In genomic region chr3:146196301-146196700, GRCm38 (mm10) we compare ENCODE assay signal across 23 mouse cellular contexts. TPM values are rescaled to one million over a fixed set of nuclear protein-coding genes. Genes with fewer than 3 reads are reported as not detected.
DNase-seq lines count a peak whose midpoint lies in the region; ATAC-seq lines count a peak whose summit lies in the region.
"Had no signal": no experiment of that assay in that cellular context is flagged by ENCODE, and none has a peak within 500 bp of the region (broad histone marks: within the 10 kb centered on the region; RNA-seq: fewer than 3 reads in every experiment).

No protein-coding gene starts in this region.

- H3K27ac ChIP-seq in heart, embryonic 13.5 days (replicated peaks) = peak overlapping the region; percentile 79; the same call in 1 of the 2 replicates
- 0 out of 2 replicates have a peak overlapping the region, but pooled peaks have one; percentile 38 for H3K27ac ChIP-seq in midbrain, embryonic 10.5 days (replicated peaks)
- no peak overlapping the region for H3K27ac ChIP-seq in midbrain, embryonic 13.5 days
- H3K27ac ChIP-seq in intestine, embryonic 15.5 days = no peak overlapping the region
- H3K27ac ChIP-seq: forebrain, embryonic 15.5 days; kidney, embryonic 15.5 days; limb, embryonic 12.5 days; liver, embryonic 12.5 days had no signal

- H3K4me1 ChIP-seq in heart, embryonic 13.5 days = peaks cover 52% of the 10 kb centered on the region
- H3K4me1 ChIP-seq in midbrain, embryonic 10.5 days = peaks cover 17% of the 10 kb centered on the region
- H3K4me1 ChIP-seq in midbrain, embryonic 13.5 days (replicated peaks) = 0 out of 2 replicates have a peak, but pooled peaks cover 5% of the 10 kb centered on the region
- peaks cover 2% of the 10 kb centered on the region for H3K4me1 ChIP-seq in intestine, embryonic 15.5 days (replicated peaks)
- H3K4me1 ChIP-seq: forebrain, embryonic 15.5 days; liver, embryonic 12.5 days had no signal

- no peak for ATAC-seq in heart, embryonic 13.5 days (ENCODE audit: extremely low read depth, insufficient number of reproducible peaks, low FRiP score, low TSS enrichment)
- ATAC-seq in midbrain, embryonic 13.5 days = no peak
- ATAC-seq in intestine, embryonic 15.5 days = peak; percentile 19; the same call in 1 of the 2 replicates
- ATAC-seq: forebrain, embryonic 15.5 days; inflammation-experienced regulatory T-cells, adult 6 months; liver, embryonic 12.5 days had no signal

- intact Hi-C loops in heart, postnatal 25 days (cut with DNase I) = no loop called here

- DNase-seq in heart, postnatal 25 days (ENCODE audit: low spot score) = no peak
- no peak for DNase-seq in midbrain, embryonic 10.5 days (ENCODE audit: low spot score)
- DNase-seq in lung, postnatal 36 days = no peak
- DNase-seq in cerebellum, adult 9-11 months = no peak
- DNase-seq: adrenal gland, adult 2 months; cerebellum, adult 8-10 months; gastrocnemius, postnatal 25 days; lung, adult 2 months; right cerebral cortex, postnatal 14 days; thymus, adult 2 months had no signal

- no peak overlapping the region for H3K9ac ChIP-seq in heart, embryonic 13.5 days
- no peak overlapping the region for H3K9ac ChIP-seq in midbrain, embryonic 13.5 days (replicated peaks)
- no peak overlapping the region for H3K9ac ChIP-seq in intestine, embryonic 15.5 days
- H3K9ac ChIP-seq: forebrain, embryonic 15.5 days; kidney, embryonic 15.5 days; limb, embryonic 12.5 days; liver, embryonic 12.5 days had no signal

- 66% methylated on average over 6 of the region's 6 CpGs for WGBS in heart, embryonic 13.5 days
- 57% methylated on average over 6 of the region's 6 CpGs for WGBS in midbrain, embryonic 10.5 days
- WGBS in midbrain, embryonic 13.5 days = 32% methylated on average over 6 of the region's 6 CpGs
- WGBS in intestine, embryonic 15.5 days = 59% methylated on average over 6 of the region's 6 CpGs

- no peaks in the 10 kb centered on the region for H3K27me3 ChIP-seq in heart, embryonic 13.5 days (replicated peaks)
- no peaks in the 10 kb centered on the region for H3K27me3 ChIP-seq in midbrain, embryonic 10.5 days (ENCODE audit: low read depth, poor library complexity, severe bottlenecking)
- H3K27me3 ChIP-seq in midbrain, embryonic 13.5 days = no peaks in the 10 kb centered on the region; the same call in 1 of the 2 replicates
- H3K27me3 ChIP-seq in intestine, embryonic 15.5 days (replicated peaks) = no peaks in the 10 kb centered on the region
- H3K27me3 ChIP-seq: forebrain, embryonic 15.5 days; limb, embryonic 12.5 days; liver, embryonic 12.5 days had no signal

- H3K9me3 ChIP-seq in heart, embryonic 13.5 days = no peaks in the 10 kb centered on the region
- H3K9me3 ChIP-seq in midbrain, embryonic 10.5 days (replicated peaks) = no peaks in the 10 kb centered on the region
- no peaks in the 10 kb centered on the region for H3K9me3 ChIP-seq in midbrain, embryonic 13.5 days
- no peaks in the 10 kb centered on the region for H3K9me3 ChIP-seq in intestine, embryonic 15.5 days
- H3K9me3 ChIP-seq: forebrain, embryonic 15.5 days; kidney, embryonic 15.5 days; limb, embryonic 12.5 days; liver, embryonic 12.5 days had no signal

- H3K4me2 ChIP-seq in heart, embryonic 13.5 days = no peak overlapping the region
- no peak overlapping the region for H3K4me2 ChIP-seq in midbrain, embryonic 13.5 days (replicated peaks)
- no peak overlapping the region for H3K4me2 ChIP-seq in intestine, embryonic 15.5 days (replicated peaks)
- H3K4me2 ChIP-seq: forebrain, embryonic 15.5 days; kidney, embryonic 15.5 days; limb, embryonic 12.5 days; liver, embryonic 12.5 days had no signal

- H3K4me3 ChIP-seq in heart, embryonic 13.5 days = no peak overlapping the region
- no peak overlapping the region for H3K4me3 ChIP-seq in midbrain, embryonic 10.5 days
- H3K4me3 ChIP-seq in midbrain, embryonic 13.5 days (replicated peaks) = no peak overlapping the region
- H3K4me3 ChIP-seq in intestine, embryonic 15.5 days (replicated peaks) = no peak overlapping the region
- H3K4me3 ChIP-seq: forebrain, embryonic 15.5 days; kidney, embryonic 15.5 days; limb, embryonic 12.5 days; liver, embryonic 12.5 days; myocyte had no signal

- no peaks in the 10 kb centered on the region for H3K36me3 ChIP-seq in heart, embryonic 13.5 days
- no peaks in the 10 kb centered on the region for H3K36me3 ChIP-seq in midbrain, embryonic 10.5 days
- H3K36me3 ChIP-seq in midbrain, embryonic 13.5 days = no peaks in the 10 kb centered on the region
- no peaks in the 10 kb centered on the region for H3K36me3 ChIP-seq in intestine, embryonic 15.5 days
- H3K36me3 ChIP-seq: forebrain, embryonic 15.5 days; kidney, embryonic 15.5 days; limb, embryonic 12.5 days; liver, embryonic 12.5 days had no signal

RNA-seq across cellular contexts. Expression of gene Lpar3, which starts 24.5 kb away (rescaled TPM):
- polyA plus RNA-seq in heart, embryonic 13.5 days (2015; fragmentation: Nextera tagmentation; extraction: Ambion mirVana) = 44.7 and 49.7 TPM in 2 replicates
- under 1 TPM; 0.36 to 0.65 TPM for total RNA-seq in heart, postnatal 25 days (2021)
- polyA plus RNA-seq in midbrain, embryonic 10.5 days (2016; fragmentation: Nextera tagmentation; extraction: Ambion mirVana) = 0.46 and 0.47 TPM in 2 replicates
- polyA plus RNA-seq in midbrain, embryonic 13.5 days (2015; fragmentation: Nextera tagmentation; extraction: Ambion mirVana) = 0.13 and 0.35 TPM in 2 replicates
- 1.8 and 1.9 TPM in 2 replicates for polyA plus RNA-seq in intestine, embryonic 15.5 days (2015; fragmentation: Nextera tagmentation; extraction: Ambion mirVana)
- total RNA-seq: megakaryocyte-erythroid progenitor cell, adult 5-6 weeks; neutrophil, adult 5-6 weeks had no signal

RNA-seq across cellular contexts. Expression of gene Mcoln2, which starts 46.7 kb away (rescaled TPM):
- polyA plus RNA-seq in heart, embryonic 13.5 days (2015; fragmentation: Nextera tagmentation; extraction: Ambion mirVana) = 0.42 and 0.57 TPM in 2 replicates
- under 1 TPM in 1 of 2 experiments, not detected in 1; 0.42 TPM for total RNA-seq in heart, postnatal 25 days (2021)
- polyA plus RNA-seq in midbrain, embryonic 10.5 days (2016; fragmentation: Nextera tagmentation; extraction: Ambion mirVana) = 0.20 and 0.29 TPM in 2 replicates
- polyA plus RNA-seq in midbrain, embryonic 13.5 days (2015; fragmentation: Nextera tagmentation; extraction: Ambion mirVana) = 0.22 and 0.35 TPM in 2 replicates
- polyA plus RNA-seq in intestine, embryonic 15.5 days (2015; fragmentation: Nextera tagmentation; extraction: Ambion mirVana) = 7.9 and 8.3 TPM in 2 replicates
- total RNA-seq: adrenal gland, adult 2 months; layer of hippocampus, postnatal 10 days had no signal
- polyA plus RNA-seq: adrenal gland, adult 2 months; cortical plate, adult 2 months; forebrain, embryonic 15.5 days; myocyte had no signal

Comparison
In these comparisons a context has a peak if more than half of its experiments do, and no peak if none do; other contexts are left out.
1. H3K27ac ChIP-seq: peak in heart, embryonic 13.5 days (single experiment) and midbrain, embryonic 10.5 days (single experiment); none in midbrain, embryonic 13.5 days (single experiment) and intestine, embryonic 15.5 days (single experiment).
2. RNA of gene Lpar3, which starts 24.5 kb away (polyA plus RNA-seq): 44.7 to 49.7 TPM in heart, embryonic 13.5 days; 1.8 to 1.9 TPM in intestine, embryonic 15.5 days, 0.46 to 0.47 TPM in midbrain, embryonic 10.5 days and 0.13 to 0.35 TPM in midbrain, embryonic 13.5 days; every median in the first group is over 10 times any median in the second.